Mouse (Mus musculus): ENCODE results near the gene Smpd2. TPM values are rescaled to one million over a fixed set of nuclear protein-coding genes. Genes with fewer than 3 reads are reported as not detected.
A peak's percentile ranks its signal among the peaks of the same experiment; 100 is the strongest.

The Smpd2 gene
- polyA plus RNA-seq, 1 experiment = 36.0 TPM

DNA sequence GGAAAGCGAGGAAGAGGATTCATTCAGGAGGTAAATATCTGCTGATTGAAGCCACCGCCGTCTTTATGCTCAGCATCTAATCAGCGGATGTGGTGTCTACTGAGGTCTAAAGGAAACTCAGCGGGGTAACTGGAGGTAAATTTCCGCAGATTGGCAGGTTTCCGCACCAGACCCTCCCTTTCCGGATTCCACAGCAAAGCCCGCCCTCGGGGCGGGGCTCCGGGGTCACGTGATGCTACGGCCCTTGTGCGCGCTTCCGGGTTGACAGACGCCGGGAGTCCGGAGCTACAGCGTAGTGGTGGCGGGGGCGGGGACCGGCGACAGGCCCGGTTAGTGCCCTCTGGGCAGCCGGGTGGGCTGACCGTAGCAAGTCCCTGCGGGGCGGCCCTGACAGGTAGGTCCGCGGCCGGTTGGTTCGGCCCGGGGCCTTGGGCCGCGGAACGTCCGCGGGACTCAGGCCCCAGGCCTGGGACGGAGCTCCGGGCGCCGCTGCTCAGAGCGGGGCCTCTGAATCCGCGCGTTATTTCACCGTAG, 40.0 kb downstream of the Smpd2 start, which contains the start of gene Zbtb24:
Zbtb24 (plus strand) TSS at position 247 of the 534 bp plus-strand sequence.
- no peaks in the 10 kb centered on the region for H3K27me3 ChIP-seq (ENCODE audit: control insufficient read depth, insufficient read depth, low read length)
- DNase-seq = peak; percentile 96 to 97
- H3K4me3 ChIP-seq (replicated peaks; ENCODE audit: insufficient read depth, low read depth, low read length) = peak within 1 kb of the TSS; percentile 86
- peaks cover 5% of the 10 kb centered on the region for H3K4me1 ChIP-seq (ENCODE audit: control insufficient read depth, insufficient read depth, low read length)
- under 1% methylated on average over 49 of the region's 49 CpGs for WGBS
- peak; percentile 91; the same call in 1 of the 2 replicates for TF ChIP-seq POLR2A (IDR thresholded peaks at IDR 0.05; ENCODE audit: borderline replicate concordance, insufficient read depth, low read length)
- TF ChIP-seq CTCF (IDR thresholded peaks at IDR 0.05; ENCODE audit: borderline replicate concordance, insufficient read depth, low read depth, low read length) = no peak
- peak within 1 kb of the TSS; percentile 60 for H3K27ac ChIP-seq (ENCODE audit: insufficient read depth, low read length)

DNA sequence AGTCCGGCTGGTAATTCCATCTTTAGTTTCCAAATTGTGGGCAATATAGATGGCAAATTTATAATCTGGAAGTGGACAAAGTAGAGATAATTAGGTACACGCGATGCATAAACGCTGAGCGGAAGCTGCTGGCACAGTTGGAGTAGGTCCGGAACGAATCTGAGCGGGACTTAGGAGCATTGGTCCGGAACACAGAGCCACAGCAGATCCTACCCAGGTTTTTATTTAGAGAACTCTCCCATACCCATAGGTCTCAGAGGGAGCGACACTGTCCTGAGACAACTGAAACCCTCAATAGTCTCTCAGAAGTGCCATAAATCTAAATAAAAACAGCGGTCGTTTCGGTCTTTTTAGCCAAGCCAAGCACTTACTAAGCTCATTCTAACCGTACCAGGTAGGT, 40.5 kb downstream of the Smpd2 start:
- WGBS = 6% methylated on average over 14 of the region's 14 CpGs

GRCm38 (mm10) chr10:41448216-41448615, 42.0 kb downstream of the Smpd2 start:
- no peak for TF ChIP-seq CTCF (IDR thresholded peaks at IDR 0.05; ENCODE audit: borderline replicate concordance, insufficient read depth, low read depth, low read length)
- no peak for TF ChIP-seq POLR2A (IDR thresholded peaks at IDR 0.05; ENCODE audit: borderline replicate concordance, insufficient read depth, low read length)
- Histone ChIP-seq H3K27me3 (ENCODE audit: control insufficient read depth, insufficient read depth, low read length) (no peaks in the 10 kb centered on the region), H3K4me1 (ENCODE audit: control insufficient read depth, insufficient read depth, low read length) (peaks cover 5% of the 10 kb centered on the region), H3K4me3 (replicated peaks; ENCODE audit: insufficient read depth, low read depth, low read length) (no peak overlapping the region), H3K27ac (ENCODE audit: insufficient read depth, low read length) (no peak overlapping the region)
- DNase-seq = no peak
- 89% methylated on average over 1 of the region's 1 CpGs for WGBS

More for the DNA sequence above, 40.5 kb downstream of the Smpd2 start:
- peak overlapping the region; percentile 86 for H3K4me3 ChIP-seq (replicated peaks; ENCODE audit: insufficient read depth, low read depth, low read length)
- TF ChIP-seq POLR2A (IDR thresholded peaks at IDR 0.05; ENCODE audit: borderline replicate concordance, insufficient read depth, low read length) (no peak), CTCF (IDR thresholded peaks at IDR 0.05; ENCODE audit: borderline replicate concordance, insufficient read depth, low read depth, low read length) (no peak)
- peak in 1 of 2 experiments; percentile 60 for DNase-seq
- H3K4me1 ChIP-seq (ENCODE audit: control insufficient read depth, insufficient read depth, low read length) = peaks cover 5% of the 10 kb centered on the region
- no peaks in the 10 kb centered on the region for H3K27me3 ChIP-seq (ENCODE audit: control insufficient read depth, insufficient read depth, low read length)
- peak overlapping the region; percentile 37; the same call in 1 of the 2 replicates for H3K27ac ChIP-seq (ENCODE audit: insufficient read depth, low read length)

Other genes with a start within 250 kb of the Smpd2 start
- gene Fig4, start 187.1 kb downstream of the Smpd2 start, polyA plus RNA-seq (2012; rRNA removed) = 19.3 and 21.1 TPM in 2 replicates
- gene Ak9, start 186.4 kb downstream of the Smpd2 start, polyA plus RNA-seq (2012; rRNA removed) = 0.07 and 0.08 TPM in 2 replicates
- 19.2 and 20.0 TPM in 2 replicates for gene Zbtb24, start 40.0 kb downstream of the Smpd2 start, polyA plus RNA-seq (2012; rRNA removed)
- gene Mical1, start 14.1 kb downstream of the Smpd2 start, polyA plus RNA-seq (2012; rRNA removed) = 11.1 and 11.3 TPM in 2 replicates
- gene Ppil6, start 70 bp upstream of the Smpd2 start, polyA plus RNA-seq (2012; rRNA removed) = 3.5 and 4.4 TPM in 2 replicates
- 73.1 and 74.1 TPM in 2 replicates for gene Cd164, start 29.0 kb upstream of the Smpd2 start, polyA plus RNA-seq (2012; rRNA removed)
- 1.2 and 1.4 TPM in 2 replicates for gene Ccdc162, start 226.3 kb upstream of the Smpd2 start, polyA plus RNA-seq (2012; rRNA removed)